Mouse (Mus musculus): ENCODE measurements around the gene Ptprt. TPM values are rescaled to one million over a fixed set of nuclear protein-coding genes. Genes with fewer than 3 reads are reported as not detected.

Ptprt gene
- polyA plus RNA-seq, 1 experiment from 2014 or later = 1.8 TPM

GRCm38 (mm10) chr2:161704811-161705210 lies 956.1 kb downstream of the Ptprt start:
- no peak for DNase-seq (ENCODE audit: low spot score)
- Histone ChIP-seq H3K27me3 (ENCODE audit: control insufficient read depth, insufficient read depth, low read length) (no peaks in the 10 kb centered on the region), H3K4me3 (ENCODE audit: low read depth, low read length) (no peak overlapping the region), H3K27ac (ENCODE audit: low read depth, low read length) (no peak overlapping the region), H3K4me2 (ENCODE audit: low read depth, low read length, severe bottlenecking) (no peak overlapping the region), H3K9me3 (ENCODE audit: control insufficient read depth, low read length) (no peaks in the 10 kb centered on the region), H3K9ac (ENCODE audit: low read length) (no peak overlapping the region), H3K36me3 (ENCODE audit: control insufficient read depth, insufficient read depth, low read length) (no peaks in the 10 kb centered on the region), H3K4me1 (replicated peaks; ENCODE audit: control insufficient read depth, insufficient read depth, low read length) (no peaks in the 10 kb centered on the region; the same call in 1 of the 2 replicates)
- no peak for ATAC-seq (replicated peaks; ENCODE audit: low FRiP score)
- WGBS = 18% methylated on average over 8 of the region's 8 CpGs

- no peak for DNase-seq (ENCODE audit: low spot score)
- H3K9ac ChIP-seq (ENCODE audit: low read length) = no peak overlapping the region
- H3K27me3 ChIP-seq (ENCODE audit: control insufficient read depth, insufficient read depth, low read length) = no peaks in the 10 kb centered on the region
- no peak overlapping the region for H3K4me3 ChIP-seq (ENCODE audit: low read depth, low read length)
- WGBS = 31% methylated on average over 9 of the region's 9 CpGs
- H3K9me3 ChIP-seq (ENCODE audit: control insufficient read depth, low read length) = no peaks in the 10 kb centered on the region
- H3K4me1 ChIP-seq (replicated peaks; ENCODE audit: control insufficient read depth, insufficient read depth, low read length) = no peaks in the 10 kb centered on the region; the same call in 1 of the 2 replicates
- no peak overlapping the region for H3K27ac ChIP-seq (ENCODE audit: low read depth, low read length)
- ATAC-seq (replicated peaks; ENCODE audit: low FRiP score) = no peak
- no peak overlapping the region for H3K4me2 ChIP-seq (ENCODE audit: low read depth, low read length, severe bottlenecking)
- no peaks in the 10 kb centered on the region for H3K36me3 ChIP-seq (ENCODE audit: control insufficient read depth, insufficient read depth, low read length)
Observed at GRCm38 (mm10) chr2:161704410-161704809, 956.5 kb downstream of the Ptprt start.

GRCm38 (mm10) chr2:161695819-161696218 lies 965.1 kb downstream of the Ptprt start:
- Histone ChIP-seq H3K9me3 (ENCODE audit: control insufficient read depth, low read length) (no peaks in the 10 kb centered on the region), H3K36me3 (ENCODE audit: control insufficient read depth, insufficient read depth, low read length) (no peaks in the 10 kb centered on the region), H3K27ac (ENCODE audit: low read depth, low read length) (no peak overlapping the region), H3K4me2 (ENCODE audit: low read depth, low read length, severe bottlenecking) (no peak overlapping the region), H3K4me1 (replicated peaks; ENCODE audit: control insufficient read depth, insufficient read depth, low read length) (no peaks in the 10 kb centered on the region), H3K9ac (ENCODE audit: low read length) (no peak overlapping the region), H3K27me3 (ENCODE audit: control insufficient read depth, insufficient read depth, low read length) (no peaks in the 10 kb centered on the region), H3K4me3 (ENCODE audit: low read depth, low read length) (no peak overlapping the region)
- DNase-seq (ENCODE audit: low spot score) (no peak), ATAC-seq (replicated peaks; ENCODE audit: low FRiP score) (no peak)
- WGBS = 91% methylated on average over 8 of the region's 8 CpGs

GRCm38 (mm10) chr2:161668302-161668986 lies 992.5 kb downstream of the Ptprt start:
- ATAC-seq (replicated peaks; ENCODE audit: low FRiP score) (no peak), DNase-seq (ENCODE audit: low spot score) (no peak)
- Histone ChIP-seq H3K4me2 (ENCODE audit: low read depth, low read length, severe bottlenecking) (no peak overlapping the region), H3K36me3 (ENCODE audit: control insufficient read depth, insufficient read depth, low read length) (no peaks in the 10 kb centered on the region), H3K4me3 (ENCODE audit: low read depth, low read length) (no peak overlapping the region), H3K4me1 (replicated peaks; ENCODE audit: control insufficient read depth, insufficient read depth, low read length) (no peaks in the 10 kb centered on the region), H3K9me3 (ENCODE audit: control insufficient read depth, low read length) (no peaks in the 10 kb centered on the region), H3K27me3 (ENCODE audit: control insufficient read depth, insufficient read depth, low read length) (no peaks in the 10 kb centered on the region), H3K9ac (ENCODE audit: low read length) (no peak overlapping the region), H3K27ac (ENCODE audit: low read depth, low read length) (no peak overlapping the region)
- WGBS = 79% methylated on average over 12 of the region's 12 CpGs

GRCm38 (mm10) chr2:161661912-161662311 lies 999.0 kb downstream of the Ptprt start:
- Histone ChIP-seq H3K9ac (ENCODE audit: low read length) (no peak overlapping the region), H3K4me2 (ENCODE audit: low read depth, low read length, severe bottlenecking) (no peak overlapping the region), H3K27me3 (ENCODE audit: control insufficient read depth, insufficient read depth, low read length) (no peaks in the 10 kb centered on the region), H3K4me3 (ENCODE audit: low read depth, low read length) (no peak overlapping the region), H3K9me3 (ENCODE audit: control insufficient read depth, low read length) (no peaks in the 10 kb centered on the region), H3K27ac (ENCODE audit: low read depth, low read length) (no peak overlapping the region), H3K36me3 (ENCODE audit: control insufficient read depth, insufficient read depth, low read length) (no peaks in the 10 kb centered on the region), H3K4me1 (replicated peaks; ENCODE audit: control insufficient read depth, insufficient read depth, low read length) (no peaks in the 10 kb centered on the region)
- ATAC-seq (replicated peaks; ENCODE audit: low FRiP score) (no peak), DNase-seq (ENCODE audit: low spot score) (no peak)
- 42% methylated on average over 5 of the region's 5 CpGs for WGBS

GRCm38 (mm10) chr2:161660827-161661226 lies 1000.1 kb downstream of the Ptprt start:
- Histone ChIP-seq H3K4me1 (replicated peaks; ENCODE audit: control insufficient read depth, insufficient read depth, low read length) (no peaks in the 10 kb centered on the region), H3K27me3 (ENCODE audit: control insufficient read depth, insufficient read depth, low read length) (no peaks in the 10 kb centered on the region), H3K36me3 (ENCODE audit: control insufficient read depth, insufficient read depth, low read length) (no peaks in the 10 kb centered on the region), H3K9me3 (ENCODE audit: control insufficient read depth, low read length) (no peaks in the 10 kb centered on the region), H3K27ac (ENCODE audit: low read depth, low read length) (no peak overlapping the region), H3K9ac (ENCODE audit: low read length) (no peak overlapping the region), H3K4me2 (ENCODE audit: low read depth, low read length, severe bottlenecking) (no peak overlapping the region), H3K4me3 (ENCODE audit: low read depth, low read length) (no peak overlapping the region)
- no peak for DNase-seq (ENCODE audit: low spot score)
- WGBS = 36% methylated on average over 4 of the region's 4 CpGs
- ATAC-seq (replicated peaks; ENCODE audit: low FRiP score) = no peak

- no peak overlapping the region for H3K9ac ChIP-seq (ENCODE audit: low read length)
- H3K4me2 ChIP-seq (ENCODE audit: low read depth, low read length, severe bottlenecking) = no peak overlapping the region
- H3K36me3 ChIP-seq (ENCODE audit: control insufficient read depth, insufficient read depth, low read length) = no peaks in the 10 kb centered on the region
- ATAC-seq (replicated peaks; ENCODE audit: low FRiP score) = no peak
- no peaks in the 10 kb centered on the region for H3K4me1 ChIP-seq (replicated peaks; ENCODE audit: control insufficient read depth, insufficient read depth, low read length)
- no peak for DNase-seq (ENCODE audit: low spot score)
- 89% methylated on average over 4 of the region's 4 CpGs for WGBS
- H3K9me3 ChIP-seq (ENCODE audit: control insufficient read depth, low read length) = no peaks in the 10 kb centered on the region
- H3K27ac ChIP-seq (ENCODE audit: low read depth, low read length) = no peak overlapping the region
- H3K27me3 ChIP-seq (ENCODE audit: control insufficient read depth, insufficient read depth, low read length) = no peaks in the 10 kb centered on the region
- H3K4me3 ChIP-seq (ENCODE audit: low read depth, low read length) = no peak overlapping the region
Observed at GRCm38 (mm10) chr2:161657046-161657445, 1003.9 kb downstream of the Ptprt start.

- H3K4me3 ChIP-seq (ENCODE audit: low read depth, low read length) = no peak overlapping the region
- no peaks in the 10 kb centered on the region for H3K27me3 ChIP-seq (ENCODE audit: control insufficient read depth, insufficient read depth, low read length)
- no peak for DNase-seq (ENCODE audit: low spot score)
- no peak for ATAC-seq (replicated peaks; ENCODE audit: low FRiP score)
- no peaks in the 10 kb centered on the region for H3K4me1 ChIP-seq (replicated peaks; ENCODE audit: control insufficient read depth, insufficient read depth, low read length)
- no peak overlapping the region for H3K4me2 ChIP-seq (ENCODE audit: low read depth, low read length, severe bottlenecking)
- WGBS = 91% methylated on average over 3 of the region's 3 CpGs
- H3K9me3 ChIP-seq (ENCODE audit: control insufficient read depth, low read length) = no peaks in the 10 kb centered on the region
- no peak overlapping the region for H3K27ac ChIP-seq (ENCODE audit: low read depth, low read length)
- no peaks in the 10 kb centered on the region for H3K36me3 ChIP-seq (ENCODE audit: control insufficient read depth, insufficient read depth, low read length)
- no peak overlapping the region for H3K9ac ChIP-seq (ENCODE audit: low read length)
Observed at GRCm38 (mm10) chr2:161656632-161657031, 1004.3 kb downstream of the Ptprt start.

- no peaks in the 10 kb centered on the region for H3K36me3 ChIP-seq (ENCODE audit: control insufficient read depth, insufficient read depth, low read length)
- H3K4me2 ChIP-seq (ENCODE audit: low read depth, low read length, severe bottlenecking) = no peak overlapping the region
- no peak overlapping the region for H3K4me3 ChIP-seq (ENCODE audit: low read depth, low read length)
- no peaks in the 10 kb centered on the region for H3K4me1 ChIP-seq (replicated peaks; ENCODE audit: control insufficient read depth, insufficient read depth, low read length)
- H3K9ac ChIP-seq (ENCODE audit: low read length) = no peak overlapping the region
- 85% methylated on average over 2 of the region's 2 CpGs for WGBS
- DNase-seq (ENCODE audit: low spot score) (no peak), ATAC-seq (replicated peaks; ENCODE audit: low FRiP score) (no peak)
- no peaks in the 10 kb centered on the region for H3K27me3 ChIP-seq (ENCODE audit: control insufficient read depth, insufficient read depth, low read length)
- no peak overlapping the region for H3K27ac ChIP-seq (ENCODE audit: low read depth, low read length)
- H3K9me3 ChIP-seq (ENCODE audit: control insufficient read depth, low read length) = no peaks in the 10 kb centered on the region
Observed at GRCm38 (mm10) chr2:161640805-161641204, 1020.1 kb downstream of the Ptprt start.
